Mouse (Mus musculus) ES-Bruce4 (cell line): ENCODE measurements around the gene Dgkb.

Experiments
- CTCF ChIP-seq: IDR thresholded peaks from one replicate; pipeline ENCODE4 v1.8.1; 2011; ENCODE audit warnings: low read depth, low read length
- POLR2A ChIP-seq: IDR thresholded peaks from one replicate; pipeline ENCODE4 v1.8.1; 2011; ENCODE audit warnings: low read length; ENCODE audit not compliant: insufficient read depth

- TF ChIP-seq POLR2A (no peak), CTCF (no peak)
These were observed 200.1 kb downstream of the Dgkb start for GRCm38 (mm10) chr12:38017674-38018073.
